Mouse (Mus musculus) CD8-positive naive resting alpha-beta T cell, adult 2 months (primary cell): ENCODE measurements at regions not wholly inside any gene's neighbourhood (a gene's known extent, or its start where the extent isn't known, plus 50 kb on each side); places are given as distances from the start of the nearest gene placed in this dataset.

ENCODE experiments used
- DNase-seq, 2 experiments: peaks; one replicate each; pipeline ENCODE4 v3.0.0; 2022; ENCODE audit warnings: low read depth in 2 of 2, low spot score in 2 of 2

GRCm38 (mm10) chr13:30085446-30085845 is 50.8 kb upstream of the Mboat1 start:
- DNase-seq: no peak

GRCm38 (mm10) chr13:30085005-30085404 is 51.3 kb upstream of the Mboat1 start:
- peak; percentile 65 to 78 for DNase-seq

- no peak for DNase-seq
Observed at GRCm38 (mm10) chr13:30084386-30084785, 51.9 kb upstream of the Mboat1 start.

GRCm38 (mm10) chr13:30083949-30084348 is 52.3 kb upstream of the Mboat1 start:
- no peak for DNase-seq

GRCm38 (mm10) chr13:30082761-30083160 is 53.5 kb upstream of the Mboat1 start:
- DNase-seq: no peak

GRCm38 (mm10) chr13:30080705-30081474 is 55.4 kb upstream of the Mboat1 start:
- no peak for DNase-seq

- no peak for DNase-seq
Observed at GRCm38 (mm10) chr13:30074517-30075064, 61.7 kb upstream of the Mboat1 start.

GRCm38 (mm10) chr13:30074069-30074468 is 62.2 kb upstream of the Mboat1 start:
- no peak for DNase-seq

- DNase-seq: no peak
Observed at GRCm38 (mm10) chr13:30069397-30069796, 66.9 kb upstream of the Mboat1 start.

GRCm38 (mm10) chr13:30067581-30068375 is 68.5 kb upstream of the Mboat1 start:
- DNase-seq: no peak

- DNase-seq: no peak
Observed at GRCm38 (mm10) chr13:30065520-30065919, 70.8 kb upstream of the Mboat1 start.

- DNase-seq: no peak
Observed at GRCm38 (mm10) chr13:30063741-30064140, 72.5 kb upstream of the Mboat1 start.

GRCm38 (mm10) chr13:30062285-30062684 is 74.0 kb upstream of the Mboat1 start:
- no peak for DNase-seq

- no peak for DNase-seq
Observed at GRCm38 (mm10) chr13:30055141-30055645, 69.3 kb upstream of the E2f3 start.

GRCm38 (mm10) chr13:30051891-30052550 is 66.2 kb upstream of the E2f3 start:
- DNase-seq: no peak

GRCm38 (mm10) chr13:30050745-30051508 is 65.1 kb upstream of the E2f3 start:
- no peak for DNase-seq

- DNase-seq: no peak
Observed at GRCm38 (mm10) chr13:30048260-30048859, 62.5 kb upstream of the E2f3 start.

GRCm38 (mm10) chr13:30046504-30047169 is 60.8 kb upstream of the E2f3 start:
- no peak for DNase-seq

- no peak for DNase-seq
Observed at GRCm38 (mm10) chr13:30046061-30046460, 60.2 kb upstream of the E2f3 start.

- no peak for DNase-seq
Observed at GRCm38 (mm10) chr13:30045225-30045624, 59.4 kb upstream of the E2f3 start.
